Mouse (Mus musculus): ENCODE measurements at regions not wholly inside any gene's neighbourhood (a gene's known extent, or its start where the extent isn't known, plus 50 kb on each side); places are given as distances from the start of the nearest gene placed in this dataset.
A peak's percentile ranks its signal among the peaks of the same experiment; 100 is the strongest.

DNA sequence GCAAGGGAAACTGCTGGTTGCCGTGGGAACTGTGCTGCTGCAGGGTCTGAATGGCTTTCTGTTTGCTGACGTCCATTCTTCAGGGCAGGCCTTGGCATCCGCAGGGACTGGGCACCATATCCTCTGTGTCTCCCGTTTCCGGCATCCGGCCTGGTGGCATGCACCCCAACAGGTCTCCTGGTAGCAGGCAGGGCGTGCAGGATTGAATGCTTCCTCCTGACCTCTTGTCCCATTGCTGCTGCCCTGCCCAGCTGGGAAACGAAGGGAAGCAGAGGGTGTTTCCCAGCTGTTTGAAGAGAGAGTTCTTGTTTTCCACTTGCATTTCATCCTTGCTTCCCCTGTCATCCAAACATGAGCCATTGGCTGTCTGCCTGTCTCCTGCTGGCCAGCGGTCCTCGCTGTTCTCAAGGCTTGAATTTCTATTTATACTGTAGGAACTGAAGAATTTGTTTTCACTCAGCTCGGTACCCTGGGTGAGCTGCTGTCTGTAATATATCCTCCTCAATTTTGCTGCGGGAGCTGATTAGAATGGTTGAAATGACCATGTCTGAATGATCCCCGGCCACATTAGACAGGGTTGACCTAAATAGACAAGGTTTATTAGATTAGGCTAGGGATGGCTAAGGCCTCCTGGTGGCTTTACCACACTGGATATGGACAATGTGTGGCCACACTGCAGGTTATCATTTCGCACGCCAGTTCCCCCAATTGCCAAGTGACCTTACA lies 98.0 kb upstream of the Zfp648 start:
- 0 out of 2 replicates have a peak, but pooled peaks have one; percentile 51 for ATAC-seq (ENCODE audit: insufficient number of reproducible peaks, low FRiP score, low TSS enrichment, low read depth)
- peak overlapping the region; percentile 61; the same call in 1 of the 2 replicates for H3K27ac ChIP-seq (replicated peaks)
- no peak overlapping the region for H3K9ac ChIP-seq
- no peaks in the 10 kb centered on the region for H3K9me3 ChIP-seq (replicated peaks)
- H3K36me3 ChIP-seq = no peaks in the 10 kb centered on the region
- no peaks in the 10 kb centered on the region for H3K27me3 ChIP-seq
- peaks cover 13% of the 10 kb centered on the region for H3K4me1 ChIP-seq
- H3K4me2 ChIP-seq (replicated peaks) = no peak overlapping the region
- 46% methylated on average over 15 of the region's 15 CpGs for WGBS
- H3K4me3 ChIP-seq (replicated peaks) = no peak overlapping the region

DNA sequence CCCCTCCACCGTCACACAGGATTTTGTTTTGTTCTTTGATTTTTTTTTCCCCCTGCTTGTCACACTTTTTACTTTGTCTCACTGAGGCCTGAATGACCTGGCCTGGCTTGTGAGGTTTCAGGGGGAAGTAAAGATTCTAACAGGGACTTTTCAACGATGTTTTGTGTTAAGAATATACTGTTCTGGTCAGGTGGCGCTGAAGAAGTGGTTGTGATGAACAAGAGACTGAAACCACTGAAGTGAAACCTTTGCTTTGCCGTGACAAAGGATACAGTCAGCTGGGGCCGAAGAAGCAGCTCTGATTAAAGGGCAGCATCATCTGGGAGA lies 97.4 kb upstream of the Zfp648 start:
- WGBS = 70% methylated on average over 5 of the region's 5 CpGs
- Histone ChIP-seq H3K4me2 (replicated peaks) (no peak overlapping the region), H3K27ac (replicated peaks) (peak overlapping the region; percentile 61; the same call in 1 of the 2 replicates), H3K9ac (no peak overlapping the region), H3K4me3 (replicated peaks) (no peak overlapping the region), H3K36me3 (no peaks in the 10 kb centered on the region), H3K27me3 (no peaks in the 10 kb centered on the region), H3K4me1 (peaks cover 13% of the 10 kb centered on the region), H3K9me3 (replicated peaks) (no peaks in the 10 kb centered on the region)
- no peak for ATAC-seq (ENCODE audit: insufficient number of reproducible peaks, low FRiP score, low TSS enrichment, low read depth)

- H3K4me3 ChIP-seq (replicated peaks) = no peak overlapping the region
- H3K4me2 ChIP-seq (replicated peaks) = no peak overlapping the region
- no peak overlapping the region for H3K9ac ChIP-seq
- H3K4me1 ChIP-seq = peaks cover 13% of the 10 kb centered on the region
- no peak overlapping the region for H3K27ac ChIP-seq (replicated peaks)
- 82% methylated on average over 4 of the region's 4 CpGs for WGBS
- ATAC-seq (ENCODE audit: insufficient number of reproducible peaks, low FRiP score, low TSS enrichment, low read depth) = no peak
- no peaks in the 10 kb centered on the region for H3K9me3 ChIP-seq (replicated peaks)
- H3K27me3 ChIP-seq = no peaks in the 10 kb centered on the region
- H3K36me3 ChIP-seq = no peaks in the 10 kb centered on the region
Observed at GRCm38 (mm10) chr1:154104006-154104600, 96.9 kb upstream of the Zfp648 start.

DNA sequence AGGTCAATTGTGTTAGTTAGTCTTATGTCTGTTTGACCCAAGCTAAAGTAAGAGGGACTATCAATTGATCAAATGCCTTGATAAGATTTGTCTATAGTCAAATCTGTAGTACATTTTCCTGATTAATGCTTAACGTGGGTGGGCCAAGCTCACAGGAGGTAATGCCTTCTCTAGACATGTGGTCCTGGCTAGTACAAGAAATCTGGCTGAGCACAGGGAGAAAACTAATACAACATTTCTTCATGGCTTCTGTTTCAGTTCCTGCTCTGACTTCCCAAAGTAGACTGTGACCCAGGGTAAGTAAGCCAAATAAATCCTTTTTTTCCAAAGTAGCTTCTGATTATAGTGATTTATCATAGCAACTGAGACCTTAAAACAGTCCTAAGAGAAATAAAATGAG lies 96.2 kb upstream of the Zfp648 start:
- Histone ChIP-seq H3K9ac (no peak overlapping the region), H3K27ac (replicated peaks) (no peak overlapping the region), H3K27me3 (no peaks in the 10 kb centered on the region), H3K4me1 (peaks cover 13% of the 10 kb centered on the region), H3K36me3 (no peaks in the 10 kb centered on the region), H3K4me2 (replicated peaks) (no peak overlapping the region), H3K9me3 (replicated peaks) (no peaks in the 10 kb centered on the region), H3K4me3 (replicated peaks) (no peak overlapping the region)
- 48% methylated on average over 1 of the region's 1 CpGs for WGBS
- no peak for ATAC-seq (ENCODE audit: insufficient number of reproducible peaks, low FRiP score, low TSS enrichment, low read depth)

DNA sequence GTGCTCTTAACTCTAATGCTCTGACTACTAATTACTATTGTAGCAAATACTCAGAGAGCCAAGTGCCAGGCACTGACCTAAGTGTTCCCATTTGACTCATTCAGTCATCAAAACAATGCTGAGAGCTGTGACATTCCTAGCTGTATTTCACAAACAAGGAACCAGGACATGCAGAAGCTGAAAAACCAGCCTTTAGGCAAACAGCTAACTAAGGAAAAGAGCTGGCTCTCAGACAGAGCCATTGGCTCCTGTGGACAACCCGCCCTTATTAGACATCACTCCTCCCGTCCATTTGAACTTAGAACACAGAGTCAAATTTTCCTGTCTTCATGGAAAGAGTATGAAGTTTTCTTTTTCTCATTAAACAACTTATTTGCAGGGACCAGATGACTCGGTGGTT lies 88.5 kb upstream of the Zfp648 start:
- no peak overlapping the region for H3K4me3 ChIP-seq (replicated peaks)
- WGBS = 30% methylated on average over 3 of the region's 3 CpGs
- H3K27ac ChIP-seq (replicated peaks) = 0 out of 2 replicates have a peak overlapping the region, but pooled peaks have one; percentile 13
- no peaks in the 10 kb centered on the region for H3K27me3 ChIP-seq
- H3K36me3 ChIP-seq = no peaks in the 10 kb centered on the region
- H3K9me3 ChIP-seq (replicated peaks) = no peaks in the 10 kb centered on the region
- H3K4me2 ChIP-seq (replicated peaks) = no peak overlapping the region
- no peak overlapping the region for H3K9ac ChIP-seq
- H3K4me1 ChIP-seq = peaks cover 30% of the 10 kb centered on the region
- no peak for ATAC-seq (ENCODE audit: insufficient number of reproducible peaks, low FRiP score, low TSS enrichment, low read depth)

DNA sequence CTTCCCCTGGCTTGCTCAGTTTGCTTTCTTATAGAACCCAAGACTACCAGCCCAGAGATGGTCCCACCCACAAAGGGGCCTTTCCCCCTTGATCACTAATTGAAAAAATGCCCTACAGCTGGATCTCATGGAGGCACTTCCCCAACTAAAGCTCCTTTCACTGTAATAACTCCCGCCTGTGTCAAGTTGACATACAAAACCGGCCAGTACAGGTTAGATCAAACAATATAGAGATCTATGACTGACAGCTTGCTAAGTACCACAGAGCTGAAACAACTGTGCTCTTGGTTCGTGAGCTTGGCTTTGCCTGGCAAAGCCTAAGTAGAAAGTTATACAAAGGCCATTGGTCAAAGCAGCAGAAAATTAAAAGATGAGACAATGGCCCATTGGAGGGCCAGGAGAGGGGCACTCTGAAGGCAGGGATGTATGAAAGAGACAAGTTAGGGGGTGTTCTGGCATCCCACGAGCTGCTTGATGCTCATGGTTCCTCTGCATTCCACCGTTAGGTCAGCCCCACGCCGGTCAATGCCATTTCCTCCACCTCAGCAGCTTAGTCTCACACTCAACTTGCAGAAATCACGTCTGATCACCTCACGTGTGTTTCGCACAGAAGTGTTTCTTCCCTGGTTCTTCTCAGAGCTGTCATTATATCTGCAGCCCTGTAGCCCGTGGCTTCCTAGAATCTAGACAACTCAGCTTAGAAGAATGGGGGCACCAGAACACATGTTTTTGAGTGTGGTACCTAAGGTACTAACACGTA lies 87.5 kb upstream of the Zfp648 start:
- Histone ChIP-seq H3K27ac (replicated peaks) (0 out of 2 replicates have a peak overlapping the region, but pooled peaks have one; percentile 13), H3K4me2 (replicated peaks) (no peak overlapping the region), H3K4me1 (peaks cover 40% of the 10 kb centered on the region), H3K27me3 (no peaks in the 10 kb centered on the region), H3K4me3 (replicated peaks) (no peak overlapping the region), H3K9ac (no peak overlapping the region), H3K36me3 (no peaks in the 10 kb centered on the region), H3K9me3 (replicated peaks) (no peaks in the 10 kb centered on the region)
- WGBS = 53% methylated on average over 12 of the region's 12 CpGs
- no peak for ATAC-seq (ENCODE audit: insufficient number of reproducible peaks, low FRiP score, low TSS enrichment, low read depth)

DNA sequence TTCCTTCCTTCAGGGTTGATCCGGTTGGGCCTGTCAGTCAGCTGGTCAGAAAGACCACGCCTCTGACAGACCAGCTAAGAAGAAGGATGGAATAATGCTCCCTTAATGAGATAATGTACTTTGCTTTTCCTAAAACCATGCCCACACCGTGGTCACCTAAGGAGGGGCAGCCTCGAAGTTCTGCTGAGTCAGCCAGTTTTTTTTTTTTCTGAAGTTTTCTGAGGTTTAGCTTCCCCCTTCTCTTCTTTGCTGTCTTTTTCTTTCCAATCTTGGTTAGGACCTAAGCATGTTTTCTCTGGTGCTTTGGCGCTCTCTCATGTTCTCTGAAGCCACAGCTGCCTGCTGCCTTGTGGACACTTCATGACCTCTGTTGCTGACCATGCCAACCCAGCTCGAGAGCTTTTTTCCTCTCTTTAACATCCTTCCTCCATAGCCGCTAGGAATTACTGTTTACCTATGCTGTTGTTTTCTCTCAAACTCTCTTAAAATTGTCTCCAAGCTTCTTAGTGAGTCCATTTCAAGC lies 84.7 kb upstream of the Zfp648 start:
- Histone ChIP-seq H3K9ac (no peak overlapping the region), H3K4me2 (replicated peaks) (no peak overlapping the region), H3K27ac (replicated peaks) (no peak overlapping the region), H3K4me1 (peaks cover 59% of the 10 kb centered on the region), H3K27me3 (no peaks in the 10 kb centered on the region), H3K4me3 (replicated peaks) (no peak overlapping the region), H3K9me3 (replicated peaks) (no peaks in the 10 kb centered on the region), H3K36me3 (no peaks in the 10 kb centered on the region)
- no peak for ATAC-seq (ENCODE audit: insufficient number of reproducible peaks, low FRiP score, low TSS enrichment, low read depth)
- WGBS = 69% methylated on average over 7 of the region's 7 CpGs

DNA sequence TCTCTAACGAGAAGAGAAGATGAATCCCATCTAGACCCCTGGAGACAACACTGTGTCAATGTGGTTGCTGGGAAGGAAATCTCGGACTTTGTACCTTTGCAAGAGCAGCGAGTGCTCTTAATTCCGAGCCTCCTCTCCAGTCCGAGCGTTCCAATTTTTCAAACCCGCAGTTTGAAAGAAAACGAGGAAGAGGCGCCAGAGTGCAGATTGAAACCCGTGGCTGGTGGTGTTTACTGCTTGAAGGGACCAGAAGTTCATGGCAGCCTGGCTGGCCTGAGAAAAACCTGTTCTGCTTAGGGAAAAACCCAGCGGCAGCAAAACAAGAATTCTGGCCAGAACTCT lies 83.7 kb upstream of the Zfp648 start:
- no peak overlapping the region for H3K9ac ChIP-seq
- peak overlapping the region; percentile 16; the same call in 1 of the 2 replicates for H3K4me3 ChIP-seq (replicated peaks)
- no peaks in the 10 kb centered on the region for H3K9me3 ChIP-seq (replicated peaks)
- ATAC-seq (ENCODE audit: insufficient number of reproducible peaks, low FRiP score, low TSS enrichment, low read depth) = no peak
- peaks cover 52% of the 10 kb centered on the region for H3K4me1 ChIP-seq
- H3K27ac ChIP-seq (replicated peaks) = peak overlapping the region; percentile 78
- WGBS = 28% methylated on average over 11 of the region's 11 CpGs
- H3K36me3 ChIP-seq = no peaks in the 10 kb centered on the region
- H3K4me2 ChIP-seq (replicated peaks) = peak overlapping the region; percentile 45
- H3K27me3 ChIP-seq = no peaks in the 10 kb centered on the region

- H3K27ac ChIP-seq (replicated peaks) = peak overlapping the region; percentile 78
- H3K4me3 ChIP-seq (replicated peaks) = peak overlapping the region; percentile 16; the same call in 1 of the 2 replicates
- 7% methylated on average over 20 of the region's 20 CpGs for WGBS
- H3K4me1 ChIP-seq = peaks cover 47% of the 10 kb centered on the region
- no peaks in the 10 kb centered on the region for H3K27me3 ChIP-seq
- no peak overlapping the region for H3K9ac ChIP-seq
- H3K36me3 ChIP-seq = no peaks in the 10 kb centered on the region
- no peaks in the 10 kb centered on the region for H3K9me3 ChIP-seq (replicated peaks)
- ATAC-seq (ENCODE audit: insufficient number of reproducible peaks, low FRiP score, low TSS enrichment, low read depth) = peak; percentile 54
- peak overlapping the region; percentile 45 for H3K4me2 ChIP-seq (replicated peaks)
Observed at GRCm38 (mm10) chr1:154117688-154118373, 83.2 kb upstream of the Zfp648 start.

- peak overlapping the region; percentile 45 for H3K4me2 ChIP-seq (replicated peaks)
- 37% methylated on average over 10 of the region's 10 CpGs for whole genome bisulfite sequencing
- H3K27ac ChIP-seq (replicated peaks) = peak overlapping the region; percentile 78
- H3K9ac ChIP-seq = no peak overlapping the region
- ATAC-seq (ENCODE audit: insufficient number of reproducible peaks, low FRiP score, low TSS enrichment, low read depth) = no peak
- no peaks in the 10 kb centered on the region for H3K27me3 ChIP-seq
- no peaks in the 10 kb centered on the region for H3K36me3 ChIP-seq
- no peak overlapping the region for H3K4me3 ChIP-seq (replicated peaks)
- H3K4me1 ChIP-seq = peaks cover 42% of the 10 kb centered on the region
- H3K9me3 ChIP-seq (replicated peaks) = no peaks in the 10 kb centered on the region
Observed at GRCm38 (mm10) chr1:154118374-154119004, 82.5 kb upstream of the Zfp648 start.

All from embryonic facial prominence, embryonic 15.5 days (tissue).